Mouse (Mus musculus) cerebellum, adult 2 months (tissue): ENCODE data around the gene Ap1g2.

Experiments
- CTCF ChIP-seq: fragments of 200-500 bp; IDR thresholded peaks from 2 replicates; pipeline ENCODE4 v1.5.1; 2011; ENCODE audit warnings: low read depth, mild to moderate bottlenecking, control low read depth, low read length, moderate library complexity, borderline replicate concordance; ENCODE audit not compliant: insufficient read depth
- POLR2A ChIP-seq: fragments of 200-500 bp; IDR thresholded peaks from 2 replicates; pipeline ENCODE4 v1.6.1; 2011; ENCODE audit warnings: low read length, control low read depth, borderline replicate concordance; ENCODE audit not compliant: insufficient read depth

- TF ChIP-seq POLR2A = 0 out of 2 replicates have a peak, but pooled peaks have one; percentile 13
- TF ChIP-seq CTCF = no peak
Observed at GRCm38 (mm10) chr14:55085324-55086008, 20.9 kb downstream of the Ap1g2 start.
